Mouse (Mus musculus): ENCODE data around the gene Tbc1d13.
"Not testable (repeated sequence)": the region's sequence is repeated elsewhere in the genome, so short reads cannot be mapped to it uniquely, and the experiment has no call there.

Tbc1d13 gene

DNA sequence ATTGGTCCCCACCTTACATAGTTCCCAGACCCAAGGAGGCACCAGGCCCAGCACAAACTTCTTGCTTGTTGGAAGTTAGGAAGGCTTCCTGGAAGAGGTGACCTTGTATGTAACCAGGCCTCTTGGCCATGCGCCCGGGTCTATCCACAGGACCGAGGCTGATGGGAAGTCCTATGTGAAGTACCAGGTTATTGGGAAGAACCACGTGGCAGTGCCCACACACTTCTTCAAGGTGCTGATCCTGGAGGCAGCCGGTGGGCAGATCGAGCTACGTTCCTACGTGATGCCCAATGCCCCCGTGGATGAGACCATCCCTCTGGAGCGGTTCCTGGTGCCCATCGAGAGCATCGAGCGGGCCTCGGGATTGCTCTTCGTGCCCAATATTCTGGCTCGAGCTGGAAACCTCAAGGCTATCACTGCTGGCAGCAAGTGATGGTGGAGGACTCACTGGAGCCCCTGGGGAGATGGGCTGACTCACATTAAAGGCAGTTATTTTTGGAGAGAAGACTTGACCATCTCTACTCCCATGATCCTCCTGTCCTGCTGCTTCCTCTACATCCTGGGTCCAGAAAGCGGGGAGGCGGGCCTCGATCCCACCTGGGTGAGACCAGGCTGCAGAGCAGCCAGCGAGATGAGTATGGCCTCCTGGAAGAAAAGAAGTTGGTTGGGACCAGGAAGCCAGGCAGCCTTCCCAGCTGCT lies 40.1 kb downstream of the Tbc1d13 start:
- in situ Hi-C loops (cut with MboI; ENCODE audit: unreplicated experiment in 2 of 2) = loop anchor here in 1 of 2 experiments (5.0 to 25.0 kb wide), 2 partner anchors 84 to 136 kb away; partner anchors contain the start of gene Wdr34

- in situ Hi-C loops (cut with MboI; ENCODE audit: unreplicated experiment in 2 of 2) = no loop called here
Measured at GRCm38 (mm10) chr2:30175897-30176296, 42.4 kb downstream of the Tbc1d13 start.

GRCm38 (mm10) chr2:30176561-30176960 lies 43.0 kb downstream of the Tbc1d13 start:
- in situ Hi-C loops (cut with MboI; ENCODE audit: unreplicated experiment in 2 of 2) = no loop called here

DNA sequence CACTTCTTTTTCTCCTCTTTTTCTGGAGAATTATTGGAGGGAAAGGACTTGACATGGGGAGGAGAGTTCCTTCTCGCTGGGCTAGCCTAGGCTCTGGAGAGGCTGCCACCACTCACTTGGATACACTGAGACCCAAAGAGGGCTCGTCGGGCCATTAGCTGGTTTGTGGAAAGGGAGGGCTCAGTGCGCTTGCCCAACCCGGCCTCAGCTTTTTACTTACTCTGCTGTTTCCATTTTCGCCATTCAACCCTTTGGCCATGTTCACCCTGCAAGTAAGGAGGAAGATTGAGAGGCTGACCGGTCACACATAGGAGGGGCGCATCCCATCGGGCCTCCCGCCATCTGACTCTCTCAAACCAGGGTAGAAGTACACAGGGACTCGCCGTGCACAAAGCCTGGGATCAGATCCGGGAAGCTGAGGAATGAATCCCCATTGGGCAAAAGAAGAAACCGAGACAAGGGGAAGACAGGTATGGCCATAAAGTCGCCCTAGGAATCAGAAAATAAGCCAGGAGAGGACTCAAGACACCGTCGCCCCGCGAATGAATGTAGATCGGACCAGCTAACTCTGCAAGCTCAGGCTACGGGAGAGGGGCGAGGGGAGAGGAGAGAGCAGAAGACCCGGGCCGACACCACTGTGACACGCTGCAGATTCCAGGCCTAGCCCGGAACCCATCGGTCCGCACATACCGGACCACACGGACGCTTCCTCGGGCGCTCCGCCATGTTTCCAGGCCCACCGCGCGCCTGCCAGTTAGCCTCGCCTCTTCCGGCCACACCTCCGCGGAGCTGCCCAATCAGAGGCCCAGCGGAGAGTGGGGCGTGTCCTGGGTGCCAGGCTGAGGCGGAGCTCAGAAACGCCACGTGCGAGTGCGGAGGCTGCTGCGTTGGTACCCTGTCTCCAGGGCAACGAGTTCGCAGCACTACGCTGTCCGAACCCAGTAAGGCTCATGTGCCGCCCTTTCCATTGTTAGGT lies 44.4 kb downstream of the Tbc1d13 start, which contains the start of gene Spout1:
Gene Spout1 (minus strand): TSS at position 760 of the 976 bp plus-strand sequence.
- in situ Hi-C loops (cut with MboI; ENCODE audit: unreplicated experiment in 2 of 2) = no loop called here

GRCm38 (mm10) chr2:30178711-30179110 lies 45.2 kb downstream of the Tbc1d13 start:
- in situ Hi-C loops (cut with MboI; ENCODE audit: unreplicated experiment in 2 of 2) = not testable (repeated sequence)

DNA sequence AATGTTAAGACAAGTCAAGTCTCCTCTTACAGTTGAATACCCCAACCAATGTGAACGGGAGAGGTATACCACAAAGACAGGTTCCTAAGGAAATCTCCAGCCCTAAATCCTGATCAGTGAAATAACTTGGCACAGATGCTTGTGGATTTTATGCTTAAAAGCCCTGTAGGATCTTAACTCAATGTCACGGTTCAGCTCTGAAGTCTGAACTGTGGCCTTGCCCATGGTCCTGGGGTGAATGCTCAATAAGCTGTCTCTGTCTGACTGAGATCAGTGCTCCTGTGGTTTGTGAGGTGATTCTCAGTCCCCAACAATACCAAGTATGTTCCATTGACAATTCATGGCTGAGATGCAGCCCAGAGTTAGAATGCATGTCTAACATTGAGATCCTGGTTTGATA lies 48.9 kb downstream of the Tbc1d13 start:
- in situ Hi-C loops (cut with MboI; ENCODE audit: unreplicated experiment in 2 of 2) = no loop called here

GRCm38 (mm10) chr2:30183721-30184120 lies 50.2 kb downstream of the Tbc1d13 start:
- in situ Hi-C loops (cut with MboI; ENCODE audit: unreplicated experiment in 2 of 2) = no loop called here

GRCm38 (mm10) chr2:30185276-30185675 lies 51.7 kb downstream of the Tbc1d13 start:
- in situ Hi-C loops (cut with MboI; ENCODE audit: unreplicated experiment in 2 of 2) = no loop called here

DNA sequence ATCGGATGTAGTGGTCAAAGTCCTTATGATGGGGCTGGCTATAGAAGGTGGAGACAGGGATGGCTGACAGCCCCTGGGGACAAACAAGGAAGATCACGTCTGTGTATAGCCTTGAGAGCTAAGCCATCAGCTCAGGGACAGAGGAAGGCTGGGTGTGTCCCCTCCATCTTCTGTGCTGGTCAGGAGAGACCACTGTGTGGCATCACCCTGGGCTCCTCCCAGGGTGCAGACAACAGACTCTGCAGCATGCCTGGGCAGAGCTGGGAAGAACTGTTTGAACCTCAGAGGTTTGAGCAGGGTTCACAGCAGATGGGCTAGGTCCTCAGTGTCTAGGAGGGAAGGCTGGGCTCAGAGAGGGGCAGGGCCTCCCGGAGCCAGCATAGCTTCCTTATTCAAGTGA lies 52.1 kb downstream of the Tbc1d13 start:
- in situ Hi-C loops (cut with MboI; ENCODE audit: unreplicated experiment in 2 of 2) = no loop called here

DNA sequence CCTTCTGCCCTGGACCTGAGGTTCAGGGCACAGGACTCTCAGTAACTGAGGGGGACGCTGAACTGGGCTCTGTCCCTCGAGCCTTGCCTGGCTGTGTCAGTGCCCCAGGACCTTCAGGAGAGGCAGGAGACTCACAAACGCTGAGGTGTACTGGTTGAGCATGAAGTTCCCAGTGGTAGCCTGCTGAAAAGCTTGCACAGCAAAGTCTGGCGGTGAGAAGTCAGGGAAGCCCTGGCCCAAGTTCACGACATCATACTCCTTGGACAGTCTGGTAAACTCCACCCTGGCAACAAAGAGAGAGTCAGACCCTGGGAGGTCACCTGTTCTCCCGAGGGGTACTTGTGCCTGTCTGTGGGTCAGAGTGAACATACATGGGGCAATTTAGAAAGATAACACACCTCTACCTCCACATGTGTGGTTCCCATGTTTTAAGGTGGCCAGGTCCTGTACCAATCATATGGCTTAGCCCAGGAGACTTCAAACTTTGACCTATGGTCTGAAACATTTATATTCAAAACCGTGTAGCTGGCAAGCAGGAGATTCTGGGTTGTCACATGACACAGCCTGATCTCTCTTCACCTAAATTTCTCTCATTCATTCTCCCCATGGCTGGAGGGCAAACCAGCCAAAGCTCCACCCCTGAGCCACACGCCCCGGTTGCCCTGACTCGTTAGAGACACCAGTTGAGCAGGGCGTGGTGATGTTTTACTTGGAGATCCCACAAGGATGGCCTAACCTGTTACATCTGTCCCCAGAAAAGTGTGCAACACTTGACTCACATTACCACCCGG lies 58.4 kb downstream of the Tbc1d13 start:
- in situ Hi-C loops (cut with MboI; ENCODE audit: unreplicated experiment in 2 of 2) = loop anchor here in 1 of 2 experiments (5.0 kb wide), 1 partner anchor 75 kb away; the partner anchor contains the start of gene Phyhd1

GRCm38 (mm10) chr2:30194656-30195055 lies 61.1 kb downstream of the Tbc1d13 start:
- in situ Hi-C loops (cut with MboI; ENCODE audit: unreplicated experiment in 2 of 2) = loop anchor here in 1 of 2 experiments (5.0 kb wide), 1 partner anchor 73 kb away; the partner anchor contains the start of gene Phyhd1

DNA sequence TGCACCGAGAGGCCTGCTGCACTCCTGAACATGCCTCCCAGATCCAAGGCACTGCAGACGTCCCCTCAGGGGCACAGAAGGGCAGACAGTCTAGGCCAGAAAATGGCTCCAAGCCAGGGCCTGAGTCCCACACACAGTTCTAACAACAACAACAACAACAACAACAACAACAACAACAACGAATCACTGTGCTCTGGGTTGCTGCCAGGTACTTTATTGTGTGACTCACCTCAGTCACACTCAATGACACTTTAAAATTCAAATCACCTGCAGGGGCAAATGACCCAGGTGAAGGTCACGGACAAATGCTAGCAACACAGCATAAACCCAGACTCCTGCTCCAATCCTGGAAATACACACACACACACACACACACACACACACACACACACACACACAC lies 64.5 kb downstream of the Tbc1d13 start:
- in situ Hi-C loops (cut with MboI; ENCODE audit: unreplicated experiment in 2 of 2) = no loop called here

DNA sequence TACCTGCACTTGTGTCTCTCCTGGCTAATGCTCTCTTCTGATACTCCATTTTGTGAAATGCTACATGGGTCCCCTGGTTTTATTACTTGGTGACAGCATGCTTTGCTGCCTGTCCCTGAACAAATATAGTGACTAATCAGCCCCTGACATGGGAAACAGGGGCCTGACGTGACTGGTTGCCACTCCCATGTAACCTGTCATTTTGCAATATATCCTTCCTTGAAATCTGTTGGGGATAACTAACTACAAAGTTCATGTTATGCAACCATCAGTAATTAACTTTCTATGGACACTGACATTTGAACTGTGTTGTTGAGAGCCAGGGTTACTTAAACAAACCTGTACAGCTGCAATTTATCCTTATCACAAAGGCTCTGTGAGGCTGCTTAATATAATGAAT lies 66.4 kb downstream of the Tbc1d13 start:
- in situ Hi-C loops (cut with MboI; ENCODE audit: unreplicated experiment in 2 of 2) = no loop called here

- in situ Hi-C loops (cut with MboI; ENCODE audit: unreplicated experiment in 2 of 2) = no loop called here
Measured at GRCm38 (mm10) chr2:30200388-30200925, 66.9 kb downstream of the Tbc1d13 start.

All from v-Abl transformed pro-B cells (cell line).